Mouse (Mus musculus) left cerebral cortex, postnatal 10 days (tissue): Measurements from ENCODE around the gene Tecpr2. TPM values are rescaled to one million over a fixed set of nuclear protein-coding genes. Genes with fewer than 3 reads are reported as not detected.
"Not testable (repeated sequence)": the region's sequence is repeated elsewhere in the genome, so short reads cannot be mapped to it uniquely, and the experiment has no call there.

ENCODE experiments used
- DNase-seq, 2 experiments: peaks; one replicate each; pipeline ENCODE4 v3.0.0; 2021 to 2022; ENCODE audit warnings: low spot score in 2 of 2, mixed read lengths in 1 of 2; ENCODE audit errors: extremely low spot score in 1 of 2
- intact Hi-C: fragments of 180-260 bp; cut with DNase I; formaldehyde crosslinking; loops from one replicate; pipeline ENCODE4 v1.15.1; 2025
- total RNA-seq, 2 experiments: library from RNA; stranded (reverse); gene quantifications; 2 replicates each; pipeline ENCODE4 v1.2.3; 2021

Gene Tecpr2
- total RNA-seq, 2 experiments from 2014 or later: 35.1 to 36.2 TPM

- DNase-seq, intact Hi-C loops: not testable (repeated sequence)
Measured at GRCm38 (mm10) chr12:110858681-110859080, 30.4 kb upstream of the Tecpr2 start.

- intact Hi-C loops: no loop called here
- DNase-seq: no peak
Measured at GRCm38 (mm10) chr12:110860293-110860692, 28.8 kb upstream of the Tecpr2 start.

- intact Hi-C loops: no loop called here
- DNase-seq: no peak
Measured at GRCm38 (mm10) chr12:110861256-110861655, 27.8 kb upstream of the Tecpr2 start.

- no peak for DNase-seq
Measured at GRCm38 (mm10) chr12:110864008-110864407, 25.1 kb upstream of the Tecpr2 start.

GRCm38 (mm10) chr12:110865571-110865970 lies 23.5 kb upstream of the Tecpr2 start:
- intact Hi-C loops: no loop called here
- no peak for DNase-seq

More at GRCm38 (mm10) chr12:110864008-110864407, 25.1 kb upstream of the Tecpr2 start:
- intact Hi-C loops: no loop called here

GRCm38 (mm10) chr12:110865989-110866388 lies 23.1 kb upstream of the Tecpr2 start:
- no peak for DNase-seq
- intact Hi-C loops: no loop called here

- intact Hi-C loops: no loop called here
- no peak for DNase-seq
Measured at GRCm38 (mm10) chr12:110870107-110870506, 19.0 kb upstream of the Tecpr2 start.

- DNase-seq: no peak
- intact Hi-C loops: no loop called here
Measured at GRCm38 (mm10) chr12:110871247-110871646, 17.8 kb upstream of the Tecpr2 start.

- intact Hi-C loops: no loop called here
- DNase-seq: no peak
Measured at GRCm38 (mm10) chr12:110875351-110875750, 13.7 kb upstream of the Tecpr2 start.

GRCm38 (mm10) chr12:110882291-110882690 lies 6.8 kb upstream of the Tecpr2 start:
- intact Hi-C loops: no loop called here
- no peak for DNase-seq

- no peak for DNase-seq
- intact Hi-C loops: no loop called here
Measured at GRCm38 (mm10) chr12:110885251-110885650, 3.8 kb upstream of the Tecpr2 start.

GRCm38 (mm10) chr12:110888106-110888505 lies 958 bp upstream of the Tecpr2 start:
- intact Hi-C loops: no loop called here
- no peak for DNase-seq

GRCm38 (mm10) chr12:110888606-110889005 lies 458 bp upstream of the Tecpr2 start:
- intact Hi-C loops: no loop called here
- DNase-seq: no peak

- no peak for DNase-seq
- intact Hi-C loops: no loop called here
Measured at GRCm38 (mm10) chr12:110891887-110892286, 2.8 kb downstream of the Tecpr2 start.

GRCm38 (mm10) chr12:110902106-110902505 lies 13.0 kb downstream of the Tecpr2 start:
- intact Hi-C loops: no loop called here
- DNase-seq: no peak

- intact Hi-C loops: no loop called here
- no peak for DNase-seq
Measured at GRCm38 (mm10) chr12:110903536-110903935, 14.5 kb downstream of the Tecpr2 start.

GRCm38 (mm10) chr12:110907845-110908244 lies 18.8 kb downstream of the Tecpr2 start:
- intact Hi-C loops: no loop called here
- DNase-seq: no peak

- DNase-seq: no peak
- intact Hi-C loops: no loop called here
Measured at GRCm38 (mm10) chr12:110909962-110910361, 20.9 kb downstream of the Tecpr2 start.

GRCm38 (mm10) chr12:110915761-110916160 lies 26.7 kb downstream of the Tecpr2 start:
- no peak for DNase-seq
- intact Hi-C loops: no loop called here

GRCm38 (mm10) chr12:110920254-110920653 lies 31.2 kb downstream of the Tecpr2 start:
- DNase-seq: no peak
- intact Hi-C loops: no loop called here

- no peak for DNase-seq
- intact Hi-C loops: no loop called here
Measured at GRCm38 (mm10) chr12:110921572-110921971, 32.5 kb downstream of the Tecpr2 start.
